Mouse (Mus musculus): ENCODE measurements at regions not wholly inside any gene's neighbourhood (a gene's known extent, or its start where the extent isn't known, plus 50 kb on each side); places are given as distances from the start of the nearest gene placed in this dataset.

DNA sequence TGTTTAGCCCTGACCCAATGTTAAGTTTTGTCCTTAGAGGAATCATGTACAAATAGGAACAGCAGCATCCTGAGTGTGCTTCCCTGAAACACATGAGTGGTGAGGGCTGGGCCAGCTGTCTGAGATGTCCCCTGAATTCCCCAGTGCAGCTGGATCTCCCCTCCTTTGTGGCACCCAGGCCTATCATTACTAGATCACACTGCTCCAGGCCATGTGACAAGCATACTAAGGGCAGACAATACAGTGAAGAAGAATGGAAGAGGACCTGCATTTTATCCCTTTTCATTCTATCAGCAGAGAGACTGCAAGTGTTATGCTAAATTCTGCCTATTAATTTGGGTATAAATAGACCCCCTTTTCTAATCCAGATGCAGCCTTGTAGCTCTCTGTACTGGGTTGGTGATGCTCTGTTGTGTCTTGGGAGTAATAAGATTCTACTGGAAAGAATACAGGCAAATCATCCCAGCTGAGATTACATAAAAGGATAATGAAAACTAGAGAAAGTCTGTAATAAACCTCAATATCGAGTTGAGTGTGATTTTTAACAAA is 418.3 kb downstream of the Brinp2 start:
- Histone ChIP-seq H3K36me3 (ENCODE audit: control insufficient read depth, insufficient read depth, low read length) (no peaks in the 10 kb centered on the region), H3K4me1 (replicated peaks; ENCODE audit: control insufficient read depth, insufficient read depth) (no peaks in the 10 kb centered on the region), H3K9ac (ENCODE audit: low read length) (no peak overlapping the region), H3K4me2 (replicated peaks; ENCODE audit: low read depth) (no peak overlapping the region), H3K27me3 (ENCODE audit: control insufficient read depth, insufficient read depth, low read length) (no peaks in the 10 kb centered on the region), H3K27ac (replicated peaks) (no peak overlapping the region), H3K9me3 (ENCODE audit: control insufficient read depth, low read length) (no peaks in the 10 kb centered on the region), H3K4me3 (ENCODE audit: low read depth, low read length) (no peak overlapping the region)
- ATAC-seq (ENCODE audit: low FRiP score, low TSS enrichment) (no peak), DNase-seq (ENCODE audit: low spot score) (no peak)
- WGBS: 60% methylated on average over 1 of the region's 1 CpGs
- TF ChIP-seq CTCF (IDR thresholded peaks at IDR 0.05; ENCODE audit: low read depth) (no peak), EP300 (optimal IDR thresholded peaks at IDR 0.05) (no peak)

DNA sequence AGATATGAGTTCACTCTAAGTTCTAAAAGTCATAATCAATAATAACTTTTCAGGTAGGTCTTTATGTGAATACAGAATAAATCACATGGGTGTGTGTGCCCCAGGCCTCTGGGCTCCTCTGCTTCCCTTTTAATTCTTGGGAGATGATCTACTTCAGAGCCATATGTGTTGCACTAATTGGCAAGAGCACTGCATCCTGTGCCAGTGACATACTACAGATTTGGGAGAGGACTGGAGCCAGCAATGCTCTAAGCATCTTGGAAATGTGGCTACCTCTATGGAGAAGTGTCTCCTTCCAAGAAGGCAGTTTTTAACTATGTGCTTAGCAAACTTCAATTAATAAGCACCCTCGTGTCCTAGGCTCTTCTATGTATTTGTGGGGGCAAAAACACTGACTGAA is 416.6 kb downstream of the Brinp2 start:
- ATAC-seq (ENCODE audit: low FRiP score, low TSS enrichment): no peak
- Histone ChIP-seq H3K9me3 (ENCODE audit: control insufficient read depth, low read length) (no peaks in the 10 kb centered on the region), H3K4me3 (ENCODE audit: low read depth, low read length) (no peak overlapping the region), H3K4me1 (replicated peaks; ENCODE audit: control insufficient read depth, insufficient read depth) (no peaks in the 10 kb centered on the region), H3K27me3 (ENCODE audit: control insufficient read depth, insufficient read depth, low read length) (no peaks in the 10 kb centered on the region), H3K9ac (ENCODE audit: low read length) (no peak overlapping the region), H3K36me3 (ENCODE audit: control insufficient read depth, insufficient read depth, low read length) (no peaks in the 10 kb centered on the region), H3K27ac (replicated peaks) (no peak overlapping the region), H3K4me2 (replicated peaks; ENCODE audit: low read depth) (no peak overlapping the region)
- DNase-seq (ENCODE audit: low spot score): no peak
- TF ChIP-seq EP300 (optimal IDR thresholded peaks at IDR 0.05) (no peak), CTCF (IDR thresholded peaks at IDR 0.05; ENCODE audit: low read depth) (no peak)
- 78% methylated on average over 1 of the region's 1 CpGs for WGBS

DNA sequence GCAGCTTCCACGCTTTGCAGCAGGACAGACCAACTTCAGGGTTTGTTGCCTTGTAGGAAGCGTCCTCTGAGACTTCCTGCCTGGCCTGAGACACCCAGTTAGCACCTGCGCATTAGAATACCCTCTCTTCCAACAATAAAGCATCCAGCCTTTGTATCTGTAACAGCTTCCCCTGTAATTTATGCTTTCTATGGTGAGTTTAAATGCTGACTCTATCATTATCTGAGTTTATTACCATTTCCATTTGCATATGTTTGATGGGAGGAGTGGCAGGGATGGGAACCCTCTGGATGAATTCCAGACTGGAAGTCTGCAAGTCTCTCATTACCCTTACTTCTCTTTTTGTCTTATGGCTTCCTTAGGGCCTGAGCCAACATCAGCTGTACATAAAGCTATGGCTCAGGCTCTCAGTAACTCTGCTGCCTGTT is 415.8 kb downstream of the Brinp2 start:
- no peak for DNase-seq (ENCODE audit: low spot score)
- Histone ChIP-seq H3K9ac (ENCODE audit: low read length) (no peak overlapping the region), H3K27me3 (ENCODE audit: control insufficient read depth, insufficient read depth, low read length) (no peaks in the 10 kb centered on the region), H3K36me3 (ENCODE audit: control insufficient read depth, insufficient read depth, low read length) (no peaks in the 10 kb centered on the region), H3K27ac (replicated peaks) (no peak overlapping the region), H3K4me3 (ENCODE audit: low read depth, low read length) (no peak overlapping the region), H3K9me3 (ENCODE audit: control insufficient read depth, low read length) (no peaks in the 10 kb centered on the region), H3K4me2 (replicated peaks; ENCODE audit: low read depth) (no peak overlapping the region), H3K4me1 (replicated peaks; ENCODE audit: control insufficient read depth, insufficient read depth) (no peaks in the 10 kb centered on the region)
- WGBS: 55% methylated on average over 3 of the region's 3 CpGs
- TF ChIP-seq CTCF (IDR thresholded peaks at IDR 0.05; ENCODE audit: low read depth): no peak
- no peak for ATAC-seq (ENCODE audit: low FRiP score, low TSS enrichment)

DNA sequence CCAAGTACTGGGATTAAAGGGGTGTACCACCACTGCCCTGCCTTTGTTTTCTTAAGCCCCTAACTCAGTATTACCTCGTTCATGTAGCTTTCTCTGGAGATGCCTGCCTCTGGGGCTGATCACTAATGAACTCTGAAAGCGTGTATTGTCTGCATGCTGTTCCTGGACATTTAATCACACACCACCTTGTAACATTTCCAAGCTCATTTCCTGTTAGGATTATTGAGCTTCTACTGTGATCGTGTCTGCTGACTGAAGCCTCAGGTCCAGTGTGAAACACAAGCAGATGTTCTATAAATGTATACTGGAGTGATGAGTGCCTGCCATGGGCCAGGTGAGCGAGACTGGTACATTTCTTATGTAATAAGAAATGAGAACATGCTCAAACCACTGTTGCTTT is 398.6 kb downstream of the Brinp2 start:
- Histone ChIP-seq H3K27ac (replicated peaks) (no peak overlapping the region), H3K9ac (ENCODE audit: low read length) (no peak overlapping the region), H3K36me3 (ENCODE audit: control insufficient read depth, insufficient read depth, low read length) (no peaks in the 10 kb centered on the region), H3K4me2 (replicated peaks; ENCODE audit: low read depth) (no peak overlapping the region), H3K4me1 (replicated peaks; ENCODE audit: control insufficient read depth, insufficient read depth) (no peaks in the 10 kb centered on the region), H3K27me3 (ENCODE audit: control insufficient read depth, insufficient read depth, low read length) (no peaks in the 10 kb centered on the region), H3K9me3 (ENCODE audit: control insufficient read depth, low read length) (no peaks in the 10 kb centered on the region), H3K4me3 (ENCODE audit: low read depth, low read length) (no peak overlapping the region)
- ATAC-seq (ENCODE audit: low FRiP score, low TSS enrichment): no peak
- no peak for TF ChIP-seq EP300 (optimal IDR thresholded peaks at IDR 0.05)
- no peak for TF ChIP-seq CTCF (IDR thresholded peaks at IDR 0.05; ENCODE audit: low read depth)
- no peak for DNase-seq (ENCODE audit: low spot score)
- 49% methylated on average over 4 of the region's 4 CpGs for WGBS

DNA sequence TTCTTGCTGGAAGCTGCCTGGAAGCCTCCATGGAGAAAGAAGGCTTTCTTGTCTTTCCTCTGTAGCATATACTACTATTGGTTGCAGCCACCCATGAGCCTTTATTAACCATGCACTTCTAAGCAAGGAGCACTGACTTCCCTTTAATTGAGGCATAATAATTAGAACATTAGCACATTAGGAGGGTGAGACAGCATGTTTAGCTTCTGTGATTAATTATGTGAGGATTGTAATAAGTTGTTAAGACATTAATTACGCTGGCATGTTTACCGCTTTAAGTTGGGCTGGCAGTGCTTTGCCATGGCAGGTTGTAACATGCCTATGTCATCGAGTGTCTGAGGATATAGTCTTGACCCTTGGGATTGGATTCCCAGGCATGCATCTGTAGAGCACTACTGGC is 391.7 kb downstream of the Brinp2 start:
- 69% methylated on average over 3 of the region's 3 CpGs for WGBS

DNA sequence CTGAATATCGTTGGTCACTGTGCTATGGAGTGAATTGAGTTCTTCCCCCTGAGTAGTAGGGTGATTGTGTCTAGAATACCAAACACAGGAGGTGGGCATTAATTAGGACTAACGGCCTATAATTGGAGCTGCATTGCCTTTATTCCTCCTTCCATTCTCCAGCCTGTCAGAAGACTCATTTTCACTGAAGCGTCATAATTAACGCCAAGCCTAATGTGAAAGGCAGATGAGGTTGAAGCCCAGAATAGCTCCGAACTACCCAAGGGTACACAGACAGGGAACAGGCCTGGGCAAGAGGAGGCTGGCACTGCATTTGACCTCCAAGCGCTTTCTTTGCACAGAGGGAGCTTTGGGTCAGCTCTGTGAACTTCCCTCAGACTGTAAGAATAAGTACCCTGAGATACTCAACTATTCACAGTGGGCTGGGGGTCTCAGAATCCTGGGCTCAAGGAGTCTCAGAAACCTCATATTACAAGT is 386.5 kb downstream of the Brinp2 start:
- H3K9ac ChIP-seq (ENCODE audit: low read length): no peak overlapping the region
- no peaks in the 10 kb centered on the region for H3K4me1 ChIP-seq (replicated peaks; ENCODE audit: control insufficient read depth, insufficient read depth)
- no peak for TF ChIP-seq CTCF (IDR thresholded peaks at IDR 0.05; ENCODE audit: low read depth)
- no peak for TF ChIP-seq EP300 (optimal IDR thresholded peaks at IDR 0.05)
- 66% methylated on average over 6 of the region's 6 CpGs for WGBS
- H3K27ac ChIP-seq (replicated peaks): no peak overlapping the region
- H3K36me3 ChIP-seq (ENCODE audit: control insufficient read depth, insufficient read depth, low read length): no peaks in the 10 kb centered on the region
- no peaks in the 10 kb centered on the region for H3K27me3 ChIP-seq (ENCODE audit: control insufficient read depth, insufficient read depth, low read length)
- ATAC-seq (ENCODE audit: low FRiP score, low TSS enrichment): no peak
- no peak overlapping the region for H3K4me3 ChIP-seq (ENCODE audit: low read depth, low read length)
- no peaks in the 10 kb centered on the region for H3K9me3 ChIP-seq (ENCODE audit: control insufficient read depth, low read length)
- no peak overlapping the region for H3K4me2 ChIP-seq (replicated peaks; ENCODE audit: low read depth)
- DNase-seq (ENCODE audit: low spot score): no peak

More for the DNA sequence above, 391.7 kb downstream of the Brinp2 start:
- ATAC-seq (ENCODE audit: low FRiP score, low TSS enrichment) (no peak), DNase-seq (ENCODE audit: low spot score) (no peak)
- TF ChIP-seq EP300 (optimal IDR thresholded peaks at IDR 0.05) (no peak), CTCF (IDR thresholded peaks at IDR 0.05; ENCODE audit: low read depth) (no peak)
- Histone ChIP-seq H3K9me3 (ENCODE audit: control insufficient read depth, low read length) (no peaks in the 10 kb centered on the region), H3K27ac (replicated peaks) (no peak overlapping the region), H3K9ac (ENCODE audit: low read length) (no peak overlapping the region), H3K4me3 (ENCODE audit: low read depth, low read length) (no peak overlapping the region), H3K4me1 (replicated peaks; ENCODE audit: control insufficient read depth, insufficient read depth) (no peaks in the 10 kb centered on the region), H3K36me3 (ENCODE audit: control insufficient read depth, insufficient read depth, low read length) (no peaks in the 10 kb centered on the region), H3K27me3 (ENCODE audit: control insufficient read depth, insufficient read depth, low read length) (no peaks in the 10 kb centered on the region), H3K4me2 (replicated peaks; ENCODE audit: low read depth) (no peak overlapping the region)
